7 mouse cellular contexts compared by ENCODE assay signal in the genomic region with DNA sequence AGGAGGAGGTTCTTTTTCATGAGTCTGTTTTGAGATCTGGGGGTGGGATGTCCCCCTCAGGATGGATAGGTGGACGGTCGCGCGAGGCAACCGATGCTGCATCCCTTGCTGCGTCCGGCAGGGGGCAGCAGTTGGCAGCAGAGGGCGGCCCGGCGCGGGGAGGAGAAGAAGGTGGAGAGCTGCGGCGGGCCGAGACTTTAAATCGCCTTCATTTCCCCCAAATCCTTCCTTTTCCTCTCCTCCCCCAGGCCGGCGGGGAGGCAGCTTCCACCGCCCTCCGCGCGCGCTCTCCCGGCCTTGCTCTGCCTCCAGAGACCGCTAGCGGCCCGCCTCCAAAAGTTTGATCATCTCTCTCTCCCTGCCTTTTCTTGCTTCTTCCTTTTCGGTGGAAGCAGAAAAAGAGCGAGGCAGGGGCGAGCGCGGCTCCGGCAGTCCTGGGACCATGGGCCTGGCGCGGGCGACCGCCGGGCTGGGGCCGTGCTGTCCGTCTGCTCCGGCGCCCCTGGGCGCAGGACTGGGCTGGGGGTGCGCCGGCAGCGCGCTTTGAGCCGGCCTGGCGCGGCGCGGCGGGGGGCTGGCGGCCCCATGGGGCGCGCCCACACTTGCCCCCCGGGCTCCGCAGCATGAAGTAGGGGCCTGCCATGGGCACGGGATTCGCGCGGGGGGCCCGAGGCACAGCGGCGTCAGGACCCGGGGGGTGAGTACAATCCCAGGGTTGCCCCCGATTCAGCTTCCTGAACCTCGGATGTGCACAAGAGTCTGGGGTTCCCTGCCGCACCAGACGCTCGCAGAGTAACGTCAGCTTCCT. TPM values are rescaled to one million over a fixed set of nuclear protein-coding genes. Genes with fewer than 3 reads are reported as not detected.
A peak's percentile ranks its signal among the peaks of the same experiment; 100 is the strongest.
DNase-seq lines count a peak whose midpoint lies in the region; ATAC-seq and TF ChIP-seq lines count a peak whose summit lies in the region.

No protein-coding gene starts in this region.

- WGBS in intestine, embryonic 16.5 days: under 1% methylated on average over 66 of the region's 71 CpGs
- WGBS in limb, embryonic 14.5 days: under 1% methylated on average over 54 of the region's 71 CpGs
- under 1% methylated on average over 70 of the region's 71 CpGs for WGBS in midbrain, embryonic 15.5 days

- peak overlapping the region; percentile 88 for H3K9ac ChIP-seq in intestine, embryonic 16.5 days (ENCODE audit: low read depth, low read length)
- peak overlapping the region; percentile 90 for H3K9ac ChIP-seq in limb, embryonic 14.5 days (ENCODE audit: low read depth, low read length, severe bottlenecking)
- peak overlapping the region; percentile 59 for H3K9ac ChIP-seq in midbrain, embryonic 15.5 days

- H3K27ac ChIP-seq in intestine, embryonic 16.5 days (ENCODE audit: low read length): peak overlapping the region; percentile 74
- H3K27ac ChIP-seq in limb, embryonic 14.5 days (replicated peaks; ENCODE audit: low read depth, low read length): peak overlapping the region; percentile 79
- H3K27ac ChIP-seq in midbrain, embryonic 15.5 days: no peak overlapping the region

- peak; percentile 53 for DNase-seq in adrenal gland, adult 8-10 months
- peak; percentile 87 for DNase-seq in embryo, embryonic 10 days (ENCODE audit: low spot score)
- DNase-seq in limb, embryonic 14.5 days (ENCODE audit: low spot score): peak; percentile 88
- peak; percentile 56 to 80 for DNase-seq in spleen, adult 18-20 months

- no peaks in the 10 kb centered on the region for H3K36me3 ChIP-seq in intestine, embryonic 16.5 days (ENCODE audit: control insufficient read depth, insufficient read depth, low read length)
- peaks cover 5% of the 10 kb centered on the region for H3K36me3 ChIP-seq in limb, embryonic 14.5 days (ENCODE audit: control insufficient read depth, insufficient read depth, low read length)
- no peaks in the 10 kb centered on the region for H3K36me3 ChIP-seq in midbrain, embryonic 15.5 days (replicated peaks)

- peaks cover 20% of the 10 kb centered on the region for H3K4me1 ChIP-seq in intestine, embryonic 16.5 days (ENCODE audit: control insufficient read depth, insufficient read depth, low read length)
- H3K4me1 ChIP-seq in limb, embryonic 14.5 days (ENCODE audit: control insufficient read depth, insufficient read depth, low read length): peaks cover 17% of the 10 kb centered on the region
- peaks cover 29% of the 10 kb centered on the region for H3K4me1 ChIP-seq in midbrain, embryonic 15.5 days

- H3K9me3 ChIP-seq in intestine, embryonic 16.5 days (ENCODE audit: control insufficient read depth, low read length): no peaks in the 10 kb centered on the region
- no peaks in the 10 kb centered on the region for H3K9me3 ChIP-seq in limb, embryonic 14.5 days (ENCODE audit: control insufficient read depth, low read length)
- no peaks in the 10 kb centered on the region for H3K9me3 ChIP-seq in midbrain, embryonic 15.5 days

- peak overlapping the region; percentile 82 for H3K4me3 ChIP-seq in intestine, embryonic 16.5 days (ENCODE audit: low read length)
- peak overlapping the region; percentile 91 for H3K4me3 ChIP-seq in limb, embryonic 14.5 days (replicated peaks; ENCODE audit: low read length)
- H3K4me3 ChIP-seq in midbrain, embryonic 15.5 days: peak overlapping the region; percentile 66

- H3K27me3 ChIP-seq in intestine, embryonic 16.5 days (replicated peaks; ENCODE audit: control insufficient read depth, insufficient read depth, low read length): no peaks in the 10 kb centered on the region
- H3K27me3 ChIP-seq in limb, embryonic 14.5 days (ENCODE audit: control insufficient read depth, insufficient read depth, low read length): no peaks in the 10 kb centered on the region
- H3K27me3 ChIP-seq in midbrain, embryonic 15.5 days (replicated peaks): peaks cover 54% of the 10 kb centered on the region

- 0 out of 2 replicates have a peak, but pooled peaks have one; percentile 30 for TF ChIP-seq POLR2A in limb, embryonic 14.5 days (IDR thresholded peaks at IDR 0.05; ENCODE audit: borderline replicate concordance, extremely low read depth, insufficient read depth, insufficient read length)

- peak overlapping the region; percentile 98 for H3K4me2 ChIP-seq in intestine, embryonic 16.5 days (ENCODE audit: low read depth, low read length)
- H3K4me2 ChIP-seq in limb, embryonic 14.5 days (replicated peaks; ENCODE audit: low read depth, low read length, severe bottlenecking): peak overlapping the region; percentile 97
- peak overlapping the region; percentile 100 for H3K4me2 ChIP-seq in midbrain, embryonic 15.5 days

- ATAC-seq in granulocyte monocyte progenitor cell, adult 5-6 weeks (replicated peaks; ENCODE audit: poor library complexity, severe bottlenecking): peak; percentile 76
- peak; percentile 47 for ATAC-seq in intestine, embryonic 16.5 days
- ATAC-seq in limb, embryonic 14.5 days (ENCODE audit: low FRiP score, low read depth): peak; percentile 71
- ATAC-seq in midbrain, embryonic 15.5 days (replicated peaks): peak; percentile 76

RNA-seq across cellular contexts. Expression of gene Col27a1, which starts 1.6 kb away (rescaled TPM):
- 10 to 100 TPM in 3 of 4 experiments, 1 to 10 TPM in 1; 9.8 to 32.3 (median 22.5) TPM for total RNA-seq in adrenal gland, adult 8-10 months (2022)
- 0.32 TPM in 2 replicates for total RNA-seq in granulocyte monocyte progenitor cell, adult 5-6 weeks (2014; fragmentation: Nextera tagmentation)
- 0.10 and 0.60 TPM in 2 replicates for total RNA-seq in granulocyte monocyte progenitor cell, adult 5-6 weeks (2017)
- 8.1 and 9.6 TPM in 2 replicates for polyA plus RNA-seq in intestine, embryonic 16.5 days (2015; fragmentation: Nextera tagmentation; extraction: Ambion mirVana)
- polyA plus RNA-seq in limb, embryonic 14.5 days (2012; rRNA removed): 134 and 171 TPM in 2 replicates
- 34.1 and 40.5 TPM in 2 replicates for polyA plus RNA-seq in limb, embryonic 14.5 days (2014; fragmentation: Nextera tagmentation; extraction: Ambion mirVana)
- 2.2 and 3.1 TPM in 2 replicates for polyA plus RNA-seq in midbrain, embryonic 15.5 days (2015; fragmentation: Nextera tagmentation; extraction: Ambion mirVana)

RNA-seq across cellular contexts. Expression of gene Kif12, which starts 43.5 kb away (rescaled TPM):
- not detected for total RNA-seq in adrenal gland, adult 8-10 months (2022)
- total RNA-seq in granulocyte monocyte progenitor cell, adult 5-6 weeks (2014; fragmentation: Nextera tagmentation): not detected in 2 replicates
- total RNA-seq in granulocyte monocyte progenitor cell, adult 5-6 weeks (2017): not detected in 2 replicates
- 98.5 and 102 TPM in 2 replicates for polyA plus RNA-seq in intestine, embryonic 16.5 days (2015; fragmentation: Nextera tagmentation; extraction: Ambion mirVana)
- polyA plus RNA-seq in limb, embryonic 14.5 days (2012; rRNA removed): 1.3 and 1.4 TPM in 2 replicates
- 0.14 and 0.40 TPM in 2 replicates for polyA plus RNA-seq in limb, embryonic 14.5 days (2014; fragmentation: Nextera tagmentation; extraction: Ambion mirVana)
- 0.06 and 0.14 TPM in 2 replicates for polyA plus RNA-seq in midbrain, embryonic 15.5 days (2015; fragmentation: Nextera tagmentation; extraction: Ambion mirVana)

Comparison
In these comparisons a context has a peak if more than half of its experiments do, and no peak if none do; other contexts are left out.
1. RNA of gene Kif12, which starts 43.5 kb away (polyA plus RNA-seq): 98.5 to 102 TPM in intestine, embryonic 16.5 days; 0.14 to 1.4 TPM in limb, embryonic 14.5 days and 0.06 to 0.14 TPM in midbrain, embryonic 15.5 days; every median in the first group is over 10 times any median in the second.
2. Peak in every context shown above with its lines, with median percentiles within 50 percentile points of each other: DNase-seq, ATAC-seq, H3K4me2 ChIP-seq, H3K4me3 ChIP-seq and H3K9ac ChIP-seq.